Mouse (Mus musculus) Patski (cell line): ENCODE results near the gene Cd28. TPM values are rescaled to one million over a fixed set of nuclear protein-coding genes. Genes with fewer than 3 reads are reported as not detected.

Experiments
- ATAC-seq: fragments of 100-300 bp; one replicate; pipeline ENCODE4 v1.8.0; 2021
- CTCF ChIA-PET: fragments of 350-600 bp; sonication (Branson Sonifier 250); formaldehyde crosslinking; loops from one replicate; lab custom pipeline; 2022; ENCODE audit warnings: inconsistent platforms; lab: Charles Lee
- POLR2A ChIA-PET: fragments of 350-600 bp; sonication (Branson Sonifier 250); formaldehyde crosslinking; loops from one replicate; lab custom pipeline; 2022; ENCODE audit warnings: antibody characterized with exemption, inconsistent platforms; lab: Charles Lee
- DNase-seq: peaks from one replicate; pipeline ENCODE4 v3.0.0-alpha.2; 2011; ENCODE audit warnings: low read depth, low spot score
- H3K27me3 ChIP-seq: fragments of 371-371 bp; one replicate; pipeline ENCODE4 v1.5.1; 2021
- CTCF ChIP-seq: fragments of 100-300 bp; IDR thresholded peaks from one replicate; pipeline ENCODE4 v1.5.1; 2021
- in situ Hi-C: fragments of 300-500 bp; cut with MboI; formaldehyde crosslinking; loops from 3 replicates; pipeline ENCODE4 v1.11.1; 2018; ENCODE audit warnings: low pct_unique_long_range_greater_than_20kb, mixed read lengths
- polyA plus RNA-seq: library from polyadenylated mRNA; unstranded; gene quantifications from one replicate; pipeline ENCODE4 v1.2.3, GENCODE M21; 2021

The Cd28 gene
- polyA plus RNA-seq, 1 experiment from 2014 or later: not detected

DNA sequence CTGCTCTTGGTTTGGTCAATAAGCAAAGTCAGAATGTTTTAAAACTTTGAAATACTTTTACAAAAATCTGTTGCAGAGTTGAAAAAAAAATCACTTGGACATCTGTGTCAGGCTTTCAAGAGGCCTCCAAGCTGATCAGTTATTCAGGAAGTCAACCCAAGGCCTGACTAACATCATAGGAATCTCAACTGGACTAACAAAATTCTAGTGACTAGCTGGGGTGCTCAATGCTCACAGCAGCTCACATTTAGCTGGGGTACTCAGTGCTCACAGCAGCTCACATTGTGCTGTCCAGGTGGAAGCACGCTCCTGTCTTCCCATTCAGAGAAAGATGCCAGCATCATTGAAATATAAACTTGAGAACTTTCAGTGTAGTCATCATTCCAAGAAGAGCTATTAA lies 45.9 kb downstream of the Cd28 start:
- H3K27me3 ChIP-seq: peaks cover 12% of the 10 kb centered on the region
- no peak for ATAC-seq
- CTCF ChIA-PET: no interaction called here
- no peak for TF ChIP-seq CTCF
- POLR2A ChIA-PET: interaction anchor here (0.6 kb wide), 1 partner anchor 210 kb away, joined by 3 read pairs; no protein-coding TSS in a partner anchor
- in situ Hi-C loops: no loop called here
- no peak for DNase-seq

DNA sequence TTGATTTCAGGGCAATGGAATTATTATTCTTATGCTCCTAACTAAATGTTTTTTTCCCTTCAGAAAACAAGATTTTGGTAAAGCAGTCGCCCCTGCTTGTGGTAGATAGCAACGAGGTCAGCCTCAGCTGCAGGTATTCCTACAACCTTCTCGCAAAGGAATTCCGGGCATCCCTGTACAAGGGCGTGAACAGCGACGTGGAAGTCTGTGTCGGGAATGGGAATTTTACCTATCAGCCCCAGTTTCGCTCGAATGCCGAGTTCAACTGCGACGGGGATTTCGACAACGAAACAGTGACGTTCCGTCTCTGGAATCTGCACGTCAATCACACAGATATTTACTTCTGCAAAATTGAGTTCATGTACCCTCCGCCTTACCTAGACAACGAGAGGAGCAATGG lies 46.3 kb downstream of the Cd28 start:
- DNase-seq (no peak), ATAC-seq (no peak)
- in situ Hi-C loops: no loop called here
- POLR2A ChIA-PET: interaction anchor here (0.6 kb wide), 1 partner anchor 209 kb away, joined by 3 read pairs; no protein-coding TSS in a partner anchor
- CTCF ChIA-PET: no interaction called here
- no peak for TF ChIP-seq CTCF
- H3K27me3 ChIP-seq: peaks cover 12% of the 10 kb centered on the region

DNA sequence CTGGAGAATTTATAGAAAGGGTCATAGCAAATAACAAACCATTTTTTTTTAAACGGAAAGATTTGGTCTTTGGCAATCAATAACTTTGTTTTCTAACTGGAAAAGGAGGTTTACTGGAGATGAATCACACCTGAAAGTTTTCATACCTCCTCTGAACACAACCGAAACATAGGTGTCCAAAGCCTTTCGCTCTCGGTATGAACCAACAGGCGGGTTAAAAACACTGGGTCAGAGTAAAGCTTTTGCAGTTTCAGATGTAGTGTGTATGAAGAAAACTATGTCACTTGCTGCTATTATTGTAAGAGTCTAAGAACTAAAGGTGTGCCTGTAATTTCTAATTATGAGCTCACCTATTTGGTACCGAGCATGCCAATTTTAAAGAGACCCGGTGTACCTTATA lies 55.2 kb downstream of the Cd28 start:
- no peak for TF ChIP-seq CTCF
- ChIA-PET CTCF (interaction anchor here (1.3 kb wide), 1 partner anchor 10 kb away, joined by 3 read pairs; no protein-coding TSS in a partner anchor), POLR2A (no interaction called here)
- in situ Hi-C loops: no loop called here
- H3K27me3 ChIP-seq: peaks cover 12% of the 10 kb centered on the region
- DNase-seq (no peak), ATAC-seq (no peak)

DNA sequence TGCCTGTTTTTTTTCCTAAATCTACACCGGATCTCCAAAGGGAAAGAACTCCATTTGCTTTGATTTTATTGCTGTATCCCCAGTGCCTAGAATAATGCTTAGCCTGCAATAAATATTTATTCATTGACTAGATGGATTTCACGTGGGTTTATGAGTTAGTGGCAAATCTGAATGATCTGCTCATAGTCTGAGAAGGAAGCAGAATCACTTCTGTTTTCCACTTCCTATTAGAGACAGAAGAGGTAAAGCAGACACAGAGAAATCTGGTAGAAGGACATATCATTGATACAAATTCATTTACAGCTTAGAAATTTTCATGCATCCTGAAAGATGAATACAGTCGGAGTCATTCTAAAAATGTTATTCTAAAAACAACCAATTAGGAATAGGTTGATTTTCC lies 56.6 kb downstream of the Cd28 start:
- DNase-seq (no peak), ATAC-seq (no peak)
- in situ Hi-C loops: no loop called here
- CTCF ChIA-PET: no interaction called here
- no peak for TF ChIP-seq CTCF
- peaks cover 12% of the 10 kb centered on the region for H3K27me3 ChIP-seq
- POLR2A ChIA-PET: interaction anchor here (0.6 kb wide), 1 partner anchor 1764 kb away, joined by 3 read pairs; no protein-coding TSS in a partner anchor

DNA sequence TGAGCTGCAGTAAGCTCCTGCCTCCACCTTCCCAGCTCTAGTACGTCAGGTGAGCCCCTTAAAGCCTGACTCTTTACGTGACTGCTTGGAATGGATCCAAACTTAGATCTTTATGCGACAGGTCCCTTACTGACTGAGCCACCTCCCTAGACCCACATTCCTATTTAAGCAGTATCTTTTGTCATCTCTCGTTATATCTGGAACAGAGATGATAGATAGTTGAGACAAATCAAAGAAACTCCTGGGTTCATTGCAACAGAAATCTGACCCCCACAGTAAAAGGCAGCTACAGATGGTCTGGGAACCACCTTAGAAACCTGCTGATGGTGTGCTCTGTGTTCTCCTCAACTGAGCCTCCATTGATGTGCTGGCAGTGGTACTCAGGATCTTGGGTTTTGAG lies 59.6 kb downstream of the Cd28 start:
- ATAC-seq (no peak), DNase-seq (no peak)
- POLR2A ChIA-PET: interaction anchor here (0.9 kb wide), 1 partner anchor 35 kb away, joined by 3 read pairs; no protein-coding TSS in a partner anchor
- peaks cover 15% of the 10 kb centered on the region for H3K27me3 ChIP-seq
- TF ChIP-seq CTCF: no peak
- in situ Hi-C loops: no loop called here
- CTCF ChIA-PET: no interaction called here

DNA sequence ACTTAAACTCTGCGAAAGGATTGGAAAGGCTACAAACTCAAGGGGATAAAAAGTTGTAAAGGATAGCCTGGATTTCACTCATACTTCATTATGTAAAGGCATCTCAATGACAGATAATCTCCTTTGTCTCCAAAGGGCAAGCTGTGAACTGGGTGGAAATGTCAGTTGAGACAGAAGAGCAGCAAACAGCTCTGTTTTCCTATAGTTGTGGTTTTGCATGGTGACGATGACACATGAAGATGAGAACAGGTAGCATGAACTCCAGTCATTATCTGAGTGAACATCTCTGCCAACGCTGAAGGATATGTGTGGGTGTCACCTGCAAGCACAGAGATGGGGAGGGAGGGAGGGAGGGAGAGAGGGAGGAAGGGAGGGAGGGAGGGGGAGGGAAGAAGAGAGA lies 60.3 kb downstream of the Cd28 start:
- TF ChIP-seq CTCF: no peak
- in situ Hi-C loops: no loop called here
- POLR2A ChIA-PET: interaction anchor here (0.6 to 0.9 kb wide), 2 partner anchors 34 to 1735 kb away, joined by 3 read pairs; no protein-coding TSS in a partner anchor

DNA sequence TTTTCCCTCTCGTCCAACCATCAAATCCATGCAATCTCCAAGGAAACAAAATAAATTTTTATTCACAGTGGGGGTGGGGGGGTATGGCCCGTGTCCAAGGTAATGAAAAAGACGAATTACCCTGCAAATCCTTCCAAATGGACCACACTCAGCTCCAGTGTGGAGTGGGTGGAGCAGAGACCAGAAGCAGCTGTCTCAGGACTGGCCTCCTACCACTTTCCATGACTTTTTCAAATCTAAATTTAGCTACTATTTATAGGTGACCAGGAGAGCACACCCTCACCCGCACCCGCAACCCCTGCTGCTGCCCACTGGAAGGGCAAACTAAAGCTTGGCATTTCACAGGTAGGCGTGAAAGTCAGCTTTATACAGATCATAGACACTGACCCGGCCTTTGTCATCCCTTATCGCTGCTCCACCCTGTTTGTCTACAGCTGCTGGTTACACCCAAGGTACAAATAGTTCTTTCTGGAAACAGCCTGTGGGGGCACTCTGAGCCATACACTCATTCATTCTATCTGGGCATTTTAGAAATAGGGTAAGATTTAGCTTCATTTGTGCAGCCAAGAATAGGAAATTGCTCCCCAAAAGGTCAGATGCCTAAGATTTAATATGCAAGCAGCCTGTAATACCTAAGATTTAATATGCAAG lies 62.0 kb downstream of the Cd28 start:
- ATAC-seq: no peak
- peaks cover 7% of the 10 kb centered on the region for H3K27me3 ChIP-seq
- no peak for TF ChIP-seq CTCF
- no peak for DNase-seq
- in situ Hi-C loops: no loop called here
- CTCF ChIA-PET: interaction anchor here (1.0 kb wide), 1 partner anchor 10 kb away, joined by 3 read pairs; no protein-coding TSS in a partner anchor
- POLR2A ChIA-PET: no interaction called here

More for the DNA sequence above, 60.3 kb downstream of the Cd28 start:
- peaks cover 15% of the 10 kb centered on the region for H3K27me3 ChIP-seq
- CTCF ChIA-PET: no interaction called here
- DNase-seq: no peak
- no peak for ATAC-seq

DNA sequence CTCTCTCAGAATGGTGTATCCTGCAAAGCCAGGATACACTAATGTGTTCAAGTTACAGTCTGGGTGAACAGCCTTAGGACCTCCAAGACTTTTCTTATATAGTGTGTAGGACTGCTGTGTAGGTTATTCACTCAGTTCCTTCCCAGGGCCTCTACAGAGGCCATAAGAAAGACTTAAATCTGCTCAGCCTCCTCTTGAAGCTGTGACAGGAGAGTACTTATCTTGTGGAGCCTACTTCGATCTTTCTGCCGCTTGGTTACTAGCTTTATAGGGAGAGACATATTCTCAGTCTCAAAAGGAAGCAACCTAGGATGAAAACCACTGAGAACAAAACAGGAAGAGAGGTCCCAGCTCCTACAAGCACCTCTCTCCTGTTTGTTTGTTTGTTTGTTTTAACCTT lies 62.6 kb downstream of the Cd28 start:
- H3K27me3 ChIP-seq: peaks cover 7% of the 10 kb centered on the region
- TF ChIP-seq CTCF: no peak
- CTCF ChIA-PET: interaction anchor here (1.0 to 1.2 kb wide), 2 partner anchors 11 to 80 kb away, joined by 3 read pairs; no protein-coding TSS in a partner anchor
- in situ Hi-C loops: no loop called here
- POLR2A ChIA-PET: interaction anchor here (0.7 kb wide), 1 partner anchor 14 kb away, joined by 3 read pairs; no protein-coding TSS in a partner anchor
- ATAC-seq (no peak), DNase-seq (no peak)

DNA sequence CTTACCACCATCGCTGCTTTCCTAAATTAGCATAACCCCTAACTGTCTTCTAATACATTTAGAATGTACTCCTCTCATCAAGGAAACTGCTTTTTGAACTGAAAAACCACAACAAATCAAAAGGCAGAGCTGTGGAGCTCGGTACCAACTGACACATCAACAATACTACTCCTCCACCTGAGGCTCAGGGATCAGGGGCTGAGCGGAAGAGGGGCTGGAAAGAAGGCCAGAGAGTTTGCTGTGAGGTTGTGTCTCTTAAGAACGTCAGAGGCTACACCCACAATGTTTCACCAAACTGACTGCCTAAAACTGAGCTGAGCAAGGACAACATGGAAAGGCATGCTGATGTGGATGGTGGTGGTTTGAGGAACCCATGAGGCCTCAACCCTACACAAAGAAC lies 65.1 kb downstream of the Cd28 start:
- ChIA-PET POLR2A (no interaction called here), CTCF (interaction anchor here (1.1 kb wide), 1 partner anchor 10 kb away, joined by 3 read pairs; no protein-coding TSS in a partner anchor)
- DNase-seq (no peak), ATAC-seq (no peak)
- peaks cover 3% of the 10 kb centered on the region for H3K27me3 ChIP-seq
- in situ Hi-C loops: no loop called here
- TF ChIP-seq CTCF: no peak

DNA sequence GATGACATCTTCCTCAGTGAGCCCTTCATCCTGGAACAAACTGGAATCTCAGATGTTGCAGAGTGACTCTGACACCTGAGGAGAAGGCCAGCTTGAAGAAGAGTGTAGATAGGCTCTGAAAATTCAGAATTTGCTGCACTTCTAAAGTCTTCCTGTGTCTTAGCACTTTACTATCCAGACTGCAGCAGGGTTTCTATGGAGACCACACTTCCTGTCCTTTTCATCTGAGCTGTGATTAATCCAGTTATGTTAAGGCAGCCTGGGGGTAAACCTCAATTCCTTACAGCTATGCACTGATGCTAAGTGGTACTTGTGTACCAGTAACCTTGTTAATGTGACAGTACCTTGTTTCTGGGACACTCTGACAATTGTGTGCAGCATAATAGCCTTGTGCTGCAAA lies 77.1 kb downstream of the Cd28 start:
- H3K27me3 ChIP-seq: peaks cover 20% of the 10 kb centered on the region
- in situ Hi-C loops: no loop called here
- CTCF ChIA-PET: no interaction called here
- POLR2A ChIA-PET: interaction anchor here (0.6 kb wide), 1 partner anchor 14 kb away, joined by 3 read pairs; no protein-coding TSS in a partner anchor
- ATAC-seq (no peak), DNase-seq (peak; percentile 12)
- no peak for TF ChIP-seq CTCF

DNA sequence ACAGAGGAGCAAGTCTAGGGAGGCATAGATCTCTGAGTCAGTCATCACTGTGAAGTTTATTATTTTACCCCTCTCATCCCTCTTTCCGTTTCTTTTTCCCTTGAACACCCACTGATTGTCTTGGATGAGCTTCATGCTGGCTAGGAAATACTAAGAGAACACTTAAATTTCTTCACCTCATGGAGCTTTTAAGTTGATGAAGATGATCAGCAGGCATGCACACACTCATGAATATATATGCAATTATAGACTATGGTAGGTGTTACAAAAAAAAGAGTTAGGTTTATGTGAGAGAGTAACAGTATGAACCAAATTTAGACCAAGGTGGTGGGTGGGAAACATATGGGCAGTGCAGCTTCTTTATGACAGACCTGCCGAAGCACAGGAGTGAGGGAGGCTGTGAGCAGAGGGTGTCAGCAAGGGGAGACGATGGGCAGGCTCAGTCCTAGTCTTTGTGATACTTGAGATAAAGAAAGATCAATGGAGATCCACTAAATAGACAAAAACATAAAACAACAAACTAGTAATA lies 79.1 kb downstream of the Cd28 start:
- ChIA-PET POLR2A (no interaction called here), CTCF (no interaction called here)
- H3K27me3 ChIP-seq: peaks cover 20% of the 10 kb centered on the region
- in situ Hi-C loops: no loop called here
- no peak for ATAC-seq
- TF ChIP-seq CTCF: no peak
- DNase-seq: no peak
